Mouse (Mus musculus) G1E (cell line): ENCODE results near the gene Tax1bp3.

ENCODE experiments used
- CTCF ChIP-seq: IDR thresholded peaks from 2 replicates; pipeline ENCODE4 v1.5.1; 2012; ENCODE audit warnings: low read depth, low read length, inconsistent platforms, mixed read lengths
- GATA1 ChIP-seq: IDR thresholded peaks from 2 replicates; pipeline ENCODE4 v1.6.1; 2012; ENCODE audit warnings: borderline replicate concordance, low read length, inconsistent platforms, mixed read lengths
- GATA2 ChIP-seq: IDR thresholded peaks from 2 replicates; pipeline ENCODE4 v1.6.1; 2012; ENCODE audit warnings: low read depth, low read length, inconsistent platforms, borderline replicate concordance
- POLR2AphosphoS5 ChIP-seq: IDR thresholded peaks from 2 replicates; pipeline ENCODE4 v1.6.1; 2012; ENCODE audit warnings: low read depth, low read length, inconsistent platforms; ENCODE audit not compliant: insufficient replicate concordance
- TAL1 ChIP-seq: conservative IDR thresholded peaks from 2 replicates; pipeline ENCODE4 v1.6.1; 2012; ENCODE audit warnings: low read depth, low read length, inconsistent platforms, mixed read lengths

DNA sequence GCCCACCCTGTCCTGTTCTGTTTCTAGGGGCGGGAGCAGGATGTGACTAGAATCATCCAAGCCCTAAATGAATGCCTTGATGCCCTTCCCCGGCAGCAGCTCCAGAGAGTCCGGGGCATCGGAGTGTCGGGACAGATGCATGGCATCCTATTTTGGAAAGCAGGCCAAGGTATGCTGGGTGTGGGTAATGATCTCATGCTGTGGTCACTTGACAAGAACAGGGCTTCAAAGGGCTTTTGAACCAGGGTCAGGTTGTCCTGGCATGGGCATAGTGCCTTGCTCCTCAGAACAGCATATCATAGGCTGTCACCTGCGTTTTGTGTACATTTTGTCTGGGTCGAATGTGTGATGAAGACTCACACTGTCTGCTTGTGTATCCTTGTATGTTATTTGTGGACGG, 27.0 kb downstream of the Tax1bp3 start:
- no peak for TF ChIP-seq CTCF
- TF ChIP-seq TAL1 = no peak
- no peak for TF ChIP-seq GATA1
- TF ChIP-seq GATA2 = no peak
- no peak for TF ChIP-seq POLR2AphosphoS5
